26 mouse cellular contexts compared by ENCODE assay signal in the genomic region with DNA sequence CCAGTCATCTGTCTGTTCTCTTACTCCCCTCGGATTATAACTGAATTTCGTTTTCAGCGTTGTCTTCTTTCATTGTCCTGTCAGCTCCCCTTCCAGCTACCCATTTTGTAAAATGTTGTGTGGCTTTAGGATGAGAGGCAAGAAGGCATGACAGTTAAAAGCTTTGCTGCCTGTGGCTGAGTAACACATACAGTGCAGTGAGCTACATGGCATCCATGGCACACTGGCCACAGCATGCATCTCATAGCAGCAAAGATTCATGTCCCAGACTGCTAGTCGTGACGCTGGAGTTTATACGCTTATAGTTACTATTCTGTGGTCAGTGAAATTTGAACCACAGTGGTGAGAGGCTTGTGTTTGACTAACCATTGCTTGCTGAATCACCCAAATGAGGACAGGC. TPM values are rescaled to one million over a fixed set of nuclear protein-coding genes. Genes with fewer than 3 reads are reported as not detected.
DNase-seq lines count a peak whose midpoint lies in the region; ATAC-seq and TF ChIP-seq lines count a peak whose summit lies in the region.
"Had no signal": no experiment of that assay in that cellular context is flagged by ENCODE, and none has a peak within 500 bp of the region (broad histone marks: within the 10 kb centered on the region; RNA-seq: fewer than 3 reads in every experiment).

No protein-coding gene starts in this region.

- H3K27me3 ChIP-seq in intestine, embryonic 16.5 days (replicated peaks; ENCODE audit: control insufficient read depth, insufficient read depth, low read length) = no peaks in the 10 kb centered on the region
- H3K27me3 ChIP-seq: embryonic facial prominence, embryonic 13.5 days; forebrain, embryonic 12.5 days; forebrain, embryonic 15.5 days; hindbrain, embryonic 13.5 days; intestine, embryonic 15.5 days had no signal

- H3K27ac ChIP-seq in layer of hippocampus, adult 2 months = peak overlapping the region; percentile 69
- no peak overlapping the region for H3K27ac ChIP-seq in intestine, embryonic 16.5 days (ENCODE audit: low read length)
- H3K27ac ChIP-seq: embryonic facial prominence, embryonic 10.5 days; embryonic facial prominence, embryonic 13.5 days; forebrain, embryonic 12.5 days; forebrain, embryonic 15.5 days; gastrocnemius, adult 2 months; heart, adult 2 months; intestine, embryonic 15.5 days had no signal

- no peak overlapping the region for H3K4me3 ChIP-seq in layer of hippocampus, adult 2 months
- no peak overlapping the region for H3K4me3 ChIP-seq in intestine, embryonic 16.5 days (ENCODE audit: low read length)
- H3K4me3 ChIP-seq: embryonic facial prominence, embryonic 10.5 days; embryonic facial prominence, embryonic 13.5 days; erythroblast, embryonic 14.5 days; forebrain, embryonic 12.5 days; forebrain, embryonic 15.5 days; gastrocnemius, adult 2 months; heart, adult 2 months; hindbrain, embryonic 13.5 days; intestine, embryonic 15.5 days had no signal

- no peak overlapping the region for H3K9ac ChIP-seq in intestine, embryonic 16.5 days (ENCODE audit: low read depth, low read length)
- H3K9ac ChIP-seq: embryonic facial prominence, embryonic 13.5 days; forebrain, embryonic 12.5 days; forebrain, embryonic 15.5 days; hindbrain, embryonic 13.5 days; intestine, embryonic 15.5 days had no signal

- no peaks in the 10 kb centered on the region for H3K36me3 ChIP-seq in intestine, embryonic 16.5 days (ENCODE audit: control insufficient read depth, insufficient read depth, low read length)
- H3K36me3 ChIP-seq: intestine, embryonic 15.5 days had no signal

- H3K4me1 ChIP-seq in intestine, embryonic 16.5 days (ENCODE audit: control insufficient read depth, insufficient read depth, low read length) = no peaks in the 10 kb centered on the region
- H3K4me1 ChIP-seq: embryonic facial prominence, embryonic 10.5 days; embryonic facial prominence, embryonic 13.5 days; forebrain, embryonic 12.5 days; forebrain, embryonic 15.5 days; intestine, embryonic 15.5 days had no signal

- no peak for ATAC-seq in intestine, embryonic 16.5 days
- ATAC-seq: forebrain, embryonic 15.5 days; hindbrain, embryonic 16.5 days; intestine, embryonic 15.5 days had no signal

- WGBS in intestine, embryonic 16.5 days = 86% methylated on average over 6 of the region's 6 CpGs

- H3K9me3 ChIP-seq in intestine, embryonic 16.5 days (ENCODE audit: control insufficient read depth, low read length) = no peaks in the 10 kb centered on the region
- H3K9me3 ChIP-seq: embryonic facial prominence, embryonic 10.5 days; embryonic facial prominence, embryonic 13.5 days; forebrain, embryonic 12.5 days; forebrain, embryonic 15.5 days; hindbrain, embryonic 13.5 days; intestine, embryonic 15.5 days had no signal

- no peak overlapping the region for H3K4me2 ChIP-seq in intestine, embryonic 16.5 days (ENCODE audit: low read depth, low read length)
- H3K4me2 ChIP-seq: embryonic facial prominence, embryonic 13.5 days; forebrain, embryonic 12.5 days; forebrain, embryonic 15.5 days; heart, embryonic 11.5 days; hindbrain, embryonic 13.5 days; intestine, embryonic 15.5 days had no signal

- TF ChIP-seq CTCF in layer of hippocampus, adult 2 months (conservative IDR thresholded peaks at IDR 0.05) = no peak

- DNase-seq in layer of hippocampus, adult 2 months (ENCODE audit: low spot score in 2 of 2) = no peak
- DNase-seq in layer of hippocampus, adult 9-11 months = no peak
- peak; percentile 15 for DNase-seq in 416B (ENCODE audit: low read depth)
- peak; percentile 18 for DNase-seq in NIH3T3 (ENCODE audit: low read depth)
- no peak for DNase-seq in gastrocnemius, postnatal 36 days
- DNase-seq: adrenal gland, adult 2 months; adrenal gland, postnatal 25 days; cerebellum, adult 11-12 months; cerebellum, adult 8-10 months; cerebellum, postnatal 10 days; cerebellum, postnatal 36 days; embryo, embryonic 11 days; gastrocnemius, adult 2 months; gastrocnemius, postnatal 14 days; heart, adult 2 months had no signal

- intact Hi-C loops in gastrocnemius, postnatal 36 days (cut with DNase I) = no loop called here

RNA-seq across cellular contexts. Expression of a gene that starts 36.2 kb away (rescaled TPM):
- 100 to 1,000 TPM; 412 to 418 TPM for total RNA-seq in layer of hippocampus, adult 2 months (2021)
- under 1 TPM; 0.42 to 0.43 TPM for total RNA-seq in gastrocnemius, postnatal 36 days (2021)
- polyA plus RNA-seq in intestine, embryonic 16.5 days (2015; fragmentation: Nextera tagmentation; extraction: Ambion mirVana) = 9.4 and 10.4 TPM in 2 replicates
- total RNA-seq: hematopoietic stem cell, adult 5-6 weeks had no signal

RNA-seq across cellular contexts. Expression of a gene that starts 36.4 kb away (rescaled TPM):
- 10 to 100 TPM; 67.1 to 73.9 TPM for total RNA-seq in layer of hippocampus, adult 2 months (2021)
- total RNA-seq in gastrocnemius, postnatal 36 days (2021) = 1 to 10 TPM; 5.3 to 6.5 TPM
- 25.1 and 26.3 TPM in 2 replicates for polyA plus RNA-seq in intestine, embryonic 16.5 days (2015; fragmentation: Nextera tagmentation; extraction: Ambion mirVana)

Comparison
In these comparisons a context has a peak if more than half of its experiments do, and no peak if none do; other contexts are left out.
1. DNase-seq: peak in 416B (single experiment) and NIH3T3 (single experiment); none in layer of hippocampus, adult 2 months (0 of 2), layer of hippocampus, adult 9-11 months (single experiment) and gastrocnemius, postnatal 36 days (0 of 2).
2. RNA of a gene that starts 36.2 kb away (total RNA-seq): 412 to 418 TPM in layer of hippocampus, adult 2 months; 0.42 to 0.43 TPM in gastrocnemius, postnatal 36 days; every median in the first group is over 100 times any median in the second.
3. RNA of a gene that starts 36.4 kb away (total RNA-seq): 67.1 to 73.9 TPM in layer of hippocampus, adult 2 months; 5.3 to 6.5 TPM in gastrocnemius, postnatal 36 days; every median in the first group is over 4 times any median in the second.